Mouse (Mus musculus) brain, embryonic 18.5 days (tissue): ENCODE measurements around the gene Eras.
"Not testable (repeated sequence)": the region's sequence is repeated elsewhere in the genome, so short reads cannot be mapped to it uniquely, and the experiment has no call there.

ENCODE experiments used
- DNase-seq: peaks from one replicate; pipeline ENCODE4 v3.0.0-alpha.2; 2012; ENCODE audit warnings: low read depth, low spot score

Eras gene

DNA sequence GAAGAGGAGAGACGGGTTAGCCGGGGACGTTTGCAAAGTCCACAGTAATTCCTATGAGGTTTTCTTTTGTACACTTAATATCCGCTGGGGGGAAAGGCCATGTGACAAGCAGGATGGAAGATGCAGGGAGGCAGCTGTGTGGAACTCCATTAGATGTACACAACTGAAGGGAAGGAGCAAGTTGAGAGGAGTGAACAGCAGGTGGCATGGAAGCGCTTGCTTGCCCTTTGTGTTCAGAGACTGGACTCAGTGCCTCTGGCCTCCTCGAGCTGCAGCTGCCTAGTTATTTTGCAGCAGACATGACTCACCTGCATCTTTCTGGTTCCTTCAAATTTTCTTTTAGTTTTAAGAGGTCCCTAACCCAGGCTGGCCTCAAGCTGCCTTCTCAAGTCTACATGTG lies 17.9 kb downstream of the Eras start:
- DNase-seq = no peak

DNA sequence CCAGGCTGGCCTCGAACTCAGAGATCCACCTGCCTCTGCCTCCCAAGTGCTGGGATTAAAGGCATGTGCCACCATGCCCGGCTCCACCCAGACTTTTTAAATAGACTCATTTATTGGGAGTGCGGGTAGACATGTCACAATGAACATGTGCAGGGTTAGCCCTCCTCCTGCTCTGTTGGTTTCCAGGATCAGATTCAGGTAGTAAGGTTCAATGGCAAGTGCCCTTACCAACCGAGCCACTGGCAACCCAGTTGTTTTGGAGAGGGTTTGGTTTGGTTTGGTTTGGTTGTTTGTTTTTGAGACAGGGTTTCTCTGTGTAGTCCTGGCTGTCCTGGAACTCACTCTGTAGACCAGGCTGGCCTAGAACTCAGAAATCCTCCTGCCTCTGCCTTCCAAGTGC lies 19.2 kb downstream of the Eras start, which contains the start of gene Gm10490:
Gene Gm10490 (plus strand): TSS at position 301 of the 400 bp plus-strand sequence.
- DNase-seq = not testable (repeated sequence)

DNA sequence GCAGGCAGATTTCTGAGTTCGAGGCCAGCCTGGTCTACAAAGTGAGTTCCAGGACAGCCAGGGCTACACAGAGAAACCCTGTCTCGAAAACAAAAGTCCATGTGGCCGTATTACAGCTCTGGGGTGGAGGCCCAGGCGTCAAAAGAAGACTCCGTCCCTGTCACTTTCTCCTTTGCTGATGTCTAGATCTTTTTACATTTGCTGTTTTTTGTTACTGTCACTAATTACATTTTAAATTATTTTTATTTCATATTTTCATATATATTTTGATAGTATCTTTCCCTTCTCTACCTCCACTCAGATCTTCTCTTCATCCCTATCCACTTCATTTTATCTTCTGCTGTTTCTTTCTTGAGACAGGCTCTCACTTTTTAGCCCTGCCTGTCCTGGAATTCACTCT lies 20.7 kb downstream of the Eras start, which contains the start of gene Gm10491:
Gene Gm10491 (minus strand): TSS at position 101 of the 400 bp plus-strand sequence.
- no peak for DNase-seq

DNA sequence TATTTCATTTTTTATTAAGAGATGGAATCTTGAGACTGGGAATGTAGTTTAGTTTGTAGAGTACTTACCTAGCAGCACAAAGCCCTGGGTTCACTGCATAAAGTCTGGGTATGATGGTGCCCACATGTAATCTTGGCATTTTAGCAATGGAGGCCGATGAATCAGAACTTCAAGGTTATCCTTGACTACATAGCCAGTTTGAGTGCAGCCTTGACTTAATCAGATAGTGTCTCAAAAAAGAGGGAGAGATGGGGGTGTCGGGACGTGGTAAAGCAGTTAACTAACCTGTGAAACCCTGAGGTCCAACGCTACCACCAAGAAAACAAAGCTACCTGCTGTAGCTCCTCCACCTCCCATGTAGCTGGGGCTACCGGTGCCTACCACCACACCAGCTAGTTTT lies 24.0 kb downstream of the Eras start:
- no peak for DNase-seq

DNA sequence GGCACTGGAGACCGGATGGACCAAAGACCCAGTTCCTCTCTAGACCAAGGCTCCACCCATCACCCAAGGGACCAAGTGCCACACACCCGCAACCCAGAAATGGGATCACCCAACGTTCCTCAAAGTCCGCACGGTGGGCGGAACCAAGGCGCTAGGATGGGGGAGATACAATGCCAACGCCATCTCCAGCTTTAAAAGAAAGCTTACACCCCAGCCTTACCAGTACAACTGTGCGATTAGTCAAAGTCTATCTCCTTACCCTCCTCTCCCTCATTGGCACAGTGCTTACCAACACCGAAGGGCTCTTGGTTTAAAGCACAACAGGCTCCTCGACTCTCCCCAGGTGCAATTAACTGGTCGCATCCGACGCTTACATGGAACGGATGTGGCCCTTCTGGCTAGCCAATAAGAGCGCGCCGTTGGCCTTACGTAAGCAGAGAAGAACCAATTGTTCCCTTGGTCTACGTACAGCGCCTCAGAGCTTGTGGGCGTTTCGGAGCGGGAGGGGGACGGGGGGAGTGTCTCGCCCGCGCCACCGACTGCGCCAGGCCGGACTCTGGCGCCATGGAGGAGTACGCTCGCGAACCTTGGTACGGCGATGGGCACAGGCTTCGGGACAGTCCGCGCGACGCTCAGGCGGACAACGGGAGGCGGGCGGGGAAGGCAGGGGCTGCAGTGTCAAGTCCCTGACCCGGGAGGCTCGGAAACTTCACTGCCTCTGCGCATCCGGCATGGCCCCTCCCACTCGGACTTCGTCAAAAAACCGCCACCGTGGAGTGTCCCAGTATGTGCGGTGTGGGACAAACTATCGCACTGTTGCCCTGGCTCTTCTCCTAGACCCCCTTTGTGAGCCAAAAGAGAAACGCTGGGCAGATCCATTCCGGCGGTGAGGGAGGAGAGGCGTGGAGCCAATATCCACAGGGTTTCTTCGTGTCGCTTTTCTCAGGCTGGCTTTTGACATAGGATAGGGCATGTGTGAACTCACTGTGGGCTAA lies 29.2 kb downstream of the Eras start, which contains the start of the genes Pqbp1 and Timm17b:
Gene Pqbp1 (minus strand): TSS at position 390 of the 995 bp plus-strand sequence.
Gene Timm17b (plus strand): TSS at position 478 of the 995 bp plus-strand sequence.
- DNase-seq = peak; percentile 89

DNA sequence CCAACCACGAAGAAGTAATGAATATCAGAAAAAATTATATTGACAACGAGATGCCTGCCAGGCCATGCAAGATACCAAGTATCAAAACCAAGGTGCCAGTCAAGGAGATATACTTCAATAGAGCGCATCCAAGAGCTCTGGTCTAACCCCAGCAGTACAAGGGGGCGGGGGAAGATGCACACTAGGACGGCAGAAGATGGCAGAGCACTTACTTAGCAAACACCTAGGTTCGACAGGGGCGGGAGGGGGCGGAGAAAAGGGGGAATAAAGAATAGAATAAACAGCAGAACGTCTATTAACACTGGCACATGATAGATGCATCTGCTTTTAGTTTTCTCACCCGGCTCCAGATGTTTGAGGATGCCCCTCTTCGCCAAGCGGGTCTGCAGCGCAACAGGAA lies 30.2 kb downstream of the Eras start:
- DNase-seq = no peak

DNA sequence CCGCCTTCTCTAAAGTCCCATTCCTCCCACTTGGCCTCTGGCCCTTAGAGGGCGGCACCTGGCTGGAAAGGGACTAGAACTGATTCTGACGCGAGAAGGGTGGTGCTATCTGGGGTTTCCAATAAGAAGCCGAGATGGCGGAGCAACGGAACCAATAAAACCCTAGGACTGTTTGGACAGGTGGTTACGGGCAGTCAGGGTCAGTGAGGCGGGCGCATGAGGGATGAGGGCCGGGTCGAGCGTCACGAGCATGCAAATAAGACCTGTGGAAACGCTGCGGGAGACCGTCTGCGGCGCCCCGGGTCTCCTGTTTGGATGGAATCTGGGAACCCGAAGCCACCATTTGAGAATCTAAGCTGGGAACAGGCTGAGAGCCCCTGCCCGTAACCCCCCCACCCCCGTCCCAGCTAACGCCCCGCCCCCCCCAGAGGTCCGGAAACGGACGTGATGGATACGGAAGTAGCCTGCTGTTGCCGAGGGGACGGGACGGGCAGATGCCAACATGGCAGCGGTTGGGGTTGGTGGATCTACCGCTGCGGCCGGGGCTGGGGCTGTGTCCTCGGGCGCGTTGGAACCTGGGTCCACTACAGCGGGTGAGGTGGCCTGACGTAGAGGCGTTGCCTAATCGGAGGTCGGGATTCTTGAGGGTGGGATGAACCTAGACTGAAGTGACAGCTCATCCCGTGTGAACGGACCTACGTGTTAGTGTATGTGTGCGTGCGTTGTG lies 44.4 kb downstream of the Eras start, which contains the start of gene Slc35a2:
Gene Slc35a2 (plus strand): TSS at position 188 of the 727 bp plus-strand sequence.
- peak; percentile 66 for DNase-seq

DNA sequence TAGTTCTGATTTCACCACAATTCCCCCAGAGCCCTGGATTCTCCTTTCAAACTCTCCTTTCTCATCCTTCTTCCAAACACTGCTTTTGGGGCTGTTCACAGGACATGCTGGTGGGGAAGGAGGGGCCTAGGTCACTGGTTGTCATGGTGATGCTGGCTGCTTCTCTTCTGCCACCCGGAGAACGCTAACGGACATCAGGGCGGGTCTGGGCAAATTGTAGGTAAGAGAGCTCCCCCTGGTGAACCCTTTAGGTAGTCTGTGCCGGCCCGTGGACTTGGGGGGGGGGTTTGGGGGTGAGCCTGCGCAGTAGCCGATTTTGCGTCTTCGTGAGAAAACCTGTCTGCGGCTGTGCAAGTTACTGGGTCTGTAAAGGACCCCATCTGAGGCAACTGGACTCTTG lies 48.6 kb downstream of the Eras start:
- DNase-seq = peak; percentile 51

DNA sequence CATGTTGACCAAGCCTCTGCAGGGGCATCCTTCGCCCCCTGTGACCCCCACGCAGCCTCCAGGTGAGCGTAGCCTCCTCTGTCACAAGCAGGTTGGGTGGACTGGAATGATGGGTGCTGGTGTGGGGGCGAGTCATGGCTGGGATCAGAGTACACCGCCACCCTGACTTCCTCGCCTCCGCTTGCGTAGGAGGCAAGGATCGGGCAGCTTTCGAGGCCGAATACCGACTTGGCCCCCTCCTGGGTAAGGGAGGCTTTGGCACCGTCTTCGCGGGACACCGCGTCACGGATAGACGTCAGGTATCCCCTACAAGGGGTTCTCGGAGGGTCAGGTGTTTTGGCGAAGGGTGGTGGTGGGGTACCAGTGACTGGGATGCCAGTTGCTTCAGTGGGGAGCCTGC lies 49.9 kb downstream of the Eras start:
- no peak for DNase-seq

DNA sequence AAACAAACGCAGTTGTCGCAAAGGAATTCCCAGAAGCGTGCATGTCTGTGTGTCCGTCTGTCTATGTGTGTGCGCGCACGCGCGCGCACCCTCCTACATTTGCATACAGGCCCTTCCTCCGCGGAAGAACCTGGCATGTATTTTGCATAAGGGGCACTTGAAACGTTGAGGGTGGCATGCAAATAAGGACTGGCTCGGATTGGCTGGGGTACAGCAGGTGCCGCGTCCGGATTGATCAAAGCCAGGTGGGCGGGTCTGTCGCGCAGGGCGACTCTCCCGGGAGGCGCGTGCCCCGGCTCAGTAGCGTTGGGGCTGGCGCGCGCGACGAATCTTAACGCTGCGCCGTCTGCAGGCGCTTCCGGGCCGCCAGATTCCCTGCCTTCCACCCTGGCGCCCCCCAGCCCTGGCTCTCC lies 50.4 kb downstream of the Eras start, which contains the start of gene Pim2:
Gene Pim2 (plus strand): TSS at position 256 of the 413 bp plus-strand sequence.
- DNase-seq = peak; percentile 72
